Mouse (Mus musculus): ENCODE data around the gene Papola. TPM values are rescaled to one million over a fixed set of nuclear protein-coding genes. Genes with fewer than 3 reads are reported as not detected.
"Not testable (repeated sequence)": the region's sequence is repeated elsewhere in the genome, so short reads cannot be mapped to it uniquely, and the experiment has no call there.

Papola gene
- polyA plus RNA-seq, 1 experiment from 2014 or later, result 150 TPM

- Histone ChIP-seq H3K27me3 (ENCODE audit: control insufficient read depth, insufficient read depth, low read depth, low read length) (no peaks in the 10 kb centered on the region), H3K4me2 (ENCODE audit: low read length) (no peak overlapping the region), H3K4me3 (ENCODE audit: low read depth, low read length) (no peak overlapping the region), H3K36me3 (ENCODE audit: control insufficient read depth, insufficient read depth, low read length) (peaks cover 16% of the 10 kb centered on the region; the same call in 1 of the 2 replicates), H3K9me3 (replicated peaks; ENCODE audit: control insufficient read depth, low read length, poor library complexity, severe bottlenecking) (no peaks in the 10 kb centered on the region), H3K4me1 (ENCODE audit: control insufficient read depth, insufficient read depth, low read length) (no peaks in the 10 kb centered on the region), H3K9ac (ENCODE audit: low read depth, low read length) (no peak overlapping the region), H3K27ac (ENCODE audit: low read length) (no peak overlapping the region)
- no peak for ATAC-seq
- WGBS, result 94% methylated on average over 6 of the region's 6 CpGs
Observed at GRCm38 (mm10) chr12:105813957-105814356, 29.5 kb downstream of the Papola start.

DNA sequence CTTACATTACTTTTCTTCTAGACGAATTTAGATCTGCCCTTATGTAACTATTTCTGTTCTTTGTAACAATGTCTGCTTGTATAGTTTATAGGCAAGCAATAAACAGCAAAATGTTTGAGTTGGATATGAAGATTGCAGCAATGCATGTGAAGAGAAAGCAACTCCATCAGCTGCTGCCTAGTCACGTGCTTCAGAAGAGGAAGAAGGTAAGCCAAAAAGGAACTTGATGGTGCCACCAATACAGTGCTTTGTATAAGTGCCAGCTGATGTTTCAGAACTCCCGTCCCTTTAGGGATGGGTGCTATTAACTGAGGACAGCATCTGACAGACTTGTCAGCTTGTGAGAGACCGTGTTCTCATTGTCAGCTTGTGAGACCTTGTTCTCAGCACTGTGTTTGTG is 39.0 kb downstream of the Papola start:
- Histone ChIP-seq H3K4me3 (ENCODE audit: low read depth, low read length) (no peak overlapping the region), H3K9me3 (replicated peaks; ENCODE audit: control insufficient read depth, low read length, poor library complexity, severe bottlenecking) (no peaks in the 10 kb centered on the region), H3K9ac (ENCODE audit: low read depth, low read length) (no peak overlapping the region), H3K36me3 (ENCODE audit: control insufficient read depth, insufficient read depth, low read length) (peaks cover 38% of the 10 kb centered on the region), H3K27ac (ENCODE audit: low read length) (no peak overlapping the region), H3K4me2 (ENCODE audit: low read length) (no peak overlapping the region), H3K27me3 (ENCODE audit: control insufficient read depth, insufficient read depth, low read depth, low read length) (no peaks in the 10 kb centered on the region), H3K4me1 (ENCODE audit: control insufficient read depth, insufficient read depth, low read length) (no peaks in the 10 kb centered on the region)
- 85% methylated on average over 4 of the region's 4 CpGs for WGBS
- no peak for ATAC-seq

DNA sequence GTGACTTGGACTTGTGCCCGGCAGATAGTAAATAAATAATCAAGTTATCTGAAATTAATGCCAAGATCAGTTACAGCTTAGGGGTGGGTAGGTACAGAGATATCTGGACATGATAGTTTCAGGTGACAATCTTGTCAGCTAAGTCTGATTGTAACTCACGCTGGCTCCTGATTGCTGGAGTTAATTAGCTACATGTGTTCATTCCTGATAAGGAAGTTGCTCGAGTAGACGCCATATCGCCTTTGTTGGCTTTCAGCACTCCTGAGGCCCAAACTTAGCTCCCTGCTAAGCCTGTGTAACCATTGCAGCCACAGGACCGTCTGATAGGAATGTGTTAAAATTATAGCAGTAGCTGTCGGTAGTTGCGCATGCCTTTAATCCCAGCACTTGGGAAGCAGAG is 40.2 kb downstream of the Papola start:
- no peak for ATAC-seq
- Histone ChIP-seq H3K36me3 (ENCODE audit: control insufficient read depth, insufficient read depth, low read length) (peaks cover 48% of the 10 kb centered on the region), H3K4me3 (ENCODE audit: low read depth, low read length) (no peak overlapping the region), H3K9me3 (replicated peaks; ENCODE audit: control insufficient read depth, low read length, poor library complexity, severe bottlenecking) (no peaks in the 10 kb centered on the region), H3K4me1 (ENCODE audit: control insufficient read depth, insufficient read depth, low read length) (no peaks in the 10 kb centered on the region), H3K4me2 (ENCODE audit: low read length) (no peak overlapping the region), H3K27ac (ENCODE audit: low read length) (no peak overlapping the region), H3K27me3 (ENCODE audit: control insufficient read depth, insufficient read depth, low read depth, low read length) (no peaks in the 10 kb centered on the region), H3K9ac (ENCODE audit: low read depth, low read length) (no peak overlapping the region)
- WGBS, result 85% methylated on average over 8 of the region's 8 CpGs

DNA sequence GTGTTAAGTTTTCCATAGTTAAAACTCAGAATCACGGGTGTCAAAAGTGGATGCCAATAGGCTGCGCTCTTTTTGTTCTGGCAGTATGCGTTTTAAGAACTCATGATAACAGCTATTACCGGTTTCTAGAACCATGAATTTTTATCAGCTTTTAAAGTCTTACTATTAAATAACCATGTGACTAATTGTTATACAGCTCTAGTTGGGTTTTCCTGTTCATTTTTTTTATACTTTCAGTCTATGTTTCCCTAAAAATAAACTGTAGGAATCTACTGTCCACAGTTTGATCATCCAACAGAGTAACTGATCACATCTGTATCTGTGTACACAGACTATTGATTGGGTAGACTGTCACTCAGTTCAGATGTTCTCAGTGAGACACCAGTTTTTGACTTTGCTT is 40.8 kb downstream of the Papola start:
- H3K9ac ChIP-seq (ENCODE audit: low read depth, low read length), result no peak overlapping the region
- no peak overlapping the region for H3K4me3 ChIP-seq (ENCODE audit: low read depth, low read length)
- no peak overlapping the region for H3K4me2 ChIP-seq (ENCODE audit: low read length)
- no peaks in the 10 kb centered on the region for H3K4me1 ChIP-seq (ENCODE audit: control insufficient read depth, insufficient read depth, low read length)
- no peak for ATAC-seq
- H3K27ac ChIP-seq (ENCODE audit: low read length), result no peak overlapping the region
- peaks cover 48% of the 10 kb centered on the region for H3K36me3 ChIP-seq (ENCODE audit: control insufficient read depth, insufficient read depth, low read length)
- H3K27me3 ChIP-seq (ENCODE audit: control insufficient read depth, insufficient read depth, low read depth, low read length), result no peaks in the 10 kb centered on the region
- WGBS, result 96% methylated on average over 4 of the region's 4 CpGs
- H3K9me3 ChIP-seq (replicated peaks; ENCODE audit: control insufficient read depth, low read length, poor library complexity, severe bottlenecking), result no peaks in the 10 kb centered on the region

DNA sequence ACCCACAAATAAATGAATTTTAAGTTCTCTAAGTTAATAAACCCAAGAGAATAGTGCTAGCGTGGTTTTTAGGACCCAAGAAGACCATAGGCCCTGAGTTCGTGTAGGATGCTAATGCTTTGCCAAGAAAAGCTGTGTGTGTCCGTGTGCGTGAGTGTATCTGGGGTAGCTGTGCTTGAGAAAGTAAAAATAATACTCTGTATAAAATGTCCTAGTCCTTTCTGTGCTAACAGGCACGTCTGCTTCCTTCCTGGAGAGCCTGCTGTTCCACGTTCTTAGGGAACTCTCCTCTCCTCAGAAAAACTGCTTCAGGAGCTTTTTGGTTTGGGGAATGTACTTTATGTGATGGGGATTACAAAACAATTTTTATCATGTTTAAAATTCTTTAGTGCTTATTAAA is 48.0 kb downstream of the Papola start:
- Histone ChIP-seq H3K4me1 (ENCODE audit: control insufficient read depth, insufficient read depth, low read length) (no peaks in the 10 kb centered on the region), H3K4me2 (ENCODE audit: low read length) (no peak overlapping the region), H3K9me3 (replicated peaks; ENCODE audit: control insufficient read depth, low read length, poor library complexity, severe bottlenecking) (no peaks in the 10 kb centered on the region), H3K36me3 (ENCODE audit: control insufficient read depth, insufficient read depth, low read length) (peaks cover 26% of the 10 kb centered on the region), H3K4me3 (ENCODE audit: low read depth, low read length) (no peak overlapping the region), H3K27me3 (ENCODE audit: control insufficient read depth, insufficient read depth, low read depth, low read length) (no peaks in the 10 kb centered on the region), H3K27ac (ENCODE audit: low read length) (no peak overlapping the region), H3K9ac (ENCODE audit: low read depth, low read length) (no peak overlapping the region)
- ATAC-seq, result no peak
- WGBS, result 88% methylated on average over 6 of the region's 6 CpGs

DNA sequence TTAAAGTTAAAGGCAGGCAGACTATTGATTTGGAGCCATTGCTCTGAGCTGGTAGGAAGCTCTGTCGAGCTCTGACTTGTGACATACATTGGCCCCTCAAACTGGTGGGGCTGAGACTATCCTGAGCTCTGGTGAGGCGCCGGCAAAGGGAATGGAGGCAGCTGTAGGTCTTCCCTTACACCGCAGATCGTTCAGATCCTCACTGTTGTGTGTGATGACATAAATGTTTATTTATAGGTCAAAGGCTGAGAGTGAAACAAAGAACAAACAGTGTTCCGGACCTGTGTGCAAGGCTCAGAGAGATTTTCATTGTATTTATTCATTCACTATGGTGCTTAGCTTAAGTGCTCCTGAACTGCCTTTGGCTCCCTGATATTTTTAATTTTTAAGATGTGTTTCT is 50.4 kb downstream of the Papola start:
- no peak for ATAC-seq
- H3K27me3 ChIP-seq (ENCODE audit: control insufficient read depth, insufficient read depth, low read depth, low read length), result no peaks in the 10 kb centered on the region
- H3K9me3 ChIP-seq (replicated peaks; ENCODE audit: control insufficient read depth, low read length, poor library complexity, severe bottlenecking), result no peaks in the 10 kb centered on the region
- H3K9ac ChIP-seq (ENCODE audit: low read depth, low read length), result no peak overlapping the region
- H3K4me1 ChIP-seq (ENCODE audit: control insufficient read depth, insufficient read depth, low read length), result no peaks in the 10 kb centered on the region
- H3K27ac ChIP-seq (ENCODE audit: low read length), result no peak overlapping the region
- peaks cover 8% of the 10 kb centered on the region for H3K36me3 ChIP-seq (ENCODE audit: control insufficient read depth, insufficient read depth, low read length)
- H3K4me3 ChIP-seq (ENCODE audit: low read depth, low read length), result no peak overlapping the region
- H3K4me2 ChIP-seq (ENCODE audit: low read length), result no peak overlapping the region
- 82% methylated on average over 6 of the region's 6 CpGs for WGBS

DNA sequence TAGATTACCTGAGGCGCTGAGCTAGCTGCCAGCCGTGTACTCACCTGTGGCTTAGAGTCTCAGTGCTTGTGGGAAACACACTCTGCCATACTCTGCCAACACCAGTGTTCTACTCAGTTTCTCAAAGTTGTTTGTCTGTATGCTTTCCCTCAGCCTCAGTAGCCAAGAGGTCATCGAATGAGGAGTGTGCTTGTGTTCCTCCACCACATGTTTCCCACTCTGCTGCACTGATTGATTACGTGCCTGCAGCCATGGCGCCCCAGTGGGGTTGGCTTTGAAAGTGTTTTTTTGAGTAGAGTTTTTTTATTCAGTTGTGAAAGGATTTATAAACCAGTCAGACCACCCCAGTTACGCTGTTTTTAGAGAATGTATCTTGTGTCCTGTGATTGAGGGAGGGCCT is 51.1 kb downstream of the Papola start:
- Histone ChIP-seq H3K4me3 (ENCODE audit: low read depth, low read length) (no peak overlapping the region), H3K4me1 (ENCODE audit: control insufficient read depth, insufficient read depth, low read length) (no peaks in the 10 kb centered on the region), H3K27me3 (ENCODE audit: control insufficient read depth, insufficient read depth, low read depth, low read length) (no peaks in the 10 kb centered on the region), H3K27ac (ENCODE audit: low read length) (no peak overlapping the region), H3K9me3 (replicated peaks; ENCODE audit: control insufficient read depth, low read length, poor library complexity, severe bottlenecking) (no peaks in the 10 kb centered on the region), H3K9ac (ENCODE audit: low read depth, low read length) (no peak overlapping the region), H3K4me2 (ENCODE audit: low read length) (no peak overlapping the region), H3K36me3 (ENCODE audit: control insufficient read depth, insufficient read depth, low read length) (peaks cover 6% of the 10 kb centered on the region)
- 81% methylated on average over 6 of the region's 6 CpGs for WGBS
- ATAC-seq, result no peak

DNA sequence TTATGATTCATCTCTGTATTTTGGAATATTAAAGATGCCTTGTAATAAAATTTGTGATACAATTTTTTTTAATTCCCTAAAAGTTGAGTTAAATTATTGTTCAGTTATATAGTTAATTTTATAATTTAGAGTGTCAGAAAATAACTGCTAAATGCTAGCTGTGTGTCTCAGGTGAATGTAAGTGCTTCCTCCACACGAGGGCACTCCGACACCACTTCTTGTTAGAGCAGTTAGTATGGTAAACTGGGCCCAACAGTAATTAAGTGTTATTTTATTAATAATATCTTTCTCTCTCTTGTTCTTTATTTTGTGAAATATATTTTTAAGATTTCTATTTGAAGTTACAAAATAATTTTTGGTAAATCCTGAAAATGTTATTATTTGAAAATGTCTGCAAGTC is 51.7 kb downstream of the Papola start:
- ATAC-seq, result no peak
- H3K9ac ChIP-seq (ENCODE audit: low read depth, low read length), result no peak overlapping the region
- WGBS, result 90% methylated on average over 2 of the region's 2 CpGs
- no peak overlapping the region for H3K4me2 ChIP-seq (ENCODE audit: low read length)
- H3K9me3 ChIP-seq (replicated peaks; ENCODE audit: control insufficient read depth, low read length, poor library complexity, severe bottlenecking), result no peaks in the 10 kb centered on the region
- no peaks in the 10 kb centered on the region for H3K4me1 ChIP-seq (ENCODE audit: control insufficient read depth, insufficient read depth, low read length)
- H3K27ac ChIP-seq (ENCODE audit: low read length), result no peak overlapping the region
- peaks cover 4% of the 10 kb centered on the region; the same call in 1 of the 2 replicates for H3K36me3 ChIP-seq (ENCODE audit: control insufficient read depth, insufficient read depth, low read length)
- H3K27me3 ChIP-seq (ENCODE audit: control insufficient read depth, insufficient read depth, low read depth, low read length), result no peaks in the 10 kb centered on the region
- H3K4me3 ChIP-seq (ENCODE audit: low read depth, low read length), result no peak overlapping the region

GRCm38 (mm10) chr12:105839096-105839495 is 54.6 kb downstream of the Papola start:
- H3K4me2 ChIP-seq (ENCODE audit: low read length), result no peak overlapping the region
- WGBS, result 68% methylated on average over 4 of the region's 4 CpGs
- no peaks in the 10 kb centered on the region for H3K36me3 ChIP-seq (ENCODE audit: control insufficient read depth, insufficient read depth, low read length)
- H3K9ac ChIP-seq (ENCODE audit: low read depth, low read length), result no peak overlapping the region
- no peaks in the 10 kb centered on the region for H3K4me1 ChIP-seq (ENCODE audit: control insufficient read depth, insufficient read depth, low read length)
- H3K27me3 ChIP-seq (ENCODE audit: control insufficient read depth, insufficient read depth, low read depth, low read length), result no peaks in the 10 kb centered on the region
- ATAC-seq, result peak; percentile 48; the same call in 1 of the 2 replicates
- no peaks in the 10 kb centered on the region for H3K9me3 ChIP-seq (replicated peaks; ENCODE audit: control insufficient read depth, low read length, poor library complexity, severe bottlenecking)
- no peak overlapping the region for H3K4me3 ChIP-seq (ENCODE audit: low read depth, low read length)
- H3K27ac ChIP-seq (ENCODE audit: low read length), result no peak overlapping the region

DNA sequence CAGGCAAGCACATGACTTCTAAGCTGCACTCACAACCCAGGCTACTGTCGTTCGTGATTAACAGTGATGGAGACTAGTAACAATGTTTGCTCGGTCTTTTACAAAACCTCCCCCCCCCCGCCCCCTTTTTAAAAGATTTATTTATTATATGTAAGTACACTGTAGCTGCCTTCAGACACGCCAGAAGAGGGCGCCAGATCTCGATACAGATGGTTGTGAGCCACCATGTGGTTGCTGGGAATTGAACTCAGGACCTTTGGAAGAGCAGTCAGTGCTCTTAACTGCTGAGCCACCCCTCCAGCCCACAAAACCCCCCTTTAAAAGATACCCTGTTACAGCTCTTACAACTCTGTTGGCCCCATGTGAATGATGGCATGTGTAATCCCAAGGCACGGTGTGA is 56.1 kb downstream of the Papola start:
- WGBS, result 96% methylated on average over 8 of the region's 8 CpGs
- not testable (repeated sequence) for H3K4me2 ChIP-seq (ENCODE audit: low read length); H3K4me1 ChIP-seq (ENCODE audit: control insufficient read depth, insufficient read depth, low read length); ATAC-seq; H3K4me3 ChIP-seq (ENCODE audit: low read depth, low read length); H3K9ac ChIP-seq (ENCODE audit: low read depth, low read length); H3K9me3 ChIP-seq (replicated peaks; ENCODE audit: control insufficient read depth, low read length, poor library complexity, severe bottlenecking); H3K27me3 ChIP-seq (ENCODE audit: control insufficient read depth, insufficient read depth, low read depth, low read length); H3K27ac ChIP-seq (ENCODE audit: low read length); H3K36me3 ChIP-seq (ENCODE audit: control insufficient read depth, insufficient read depth, low read length)

Data from midbrain, embryonic 16.5 days (tissue).